Mouse (Mus musculus) heart, postnatal 4 days (tissue): ENCODE data around the gene Tpi1. TPM values are rescaled to one million over a fixed set of nuclear protein-coding genes. Genes with fewer than 3 reads are reported as not detected.
A peak's percentile ranks its signal among the peaks of the same experiment; 100 is the strongest.
"Not testable (repeated sequence)": the region's sequence is repeated elsewhere in the genome, so short reads cannot be mapped to it uniquely, and the experiment has no call there.

Experiments used
- DNase-seq: peaks from one replicate; pipeline ENCODE4 v3.0.0; 2021
- total RNA-seq, 2 experiments: library from RNA; stranded (reverse); gene quantifications; 2 replicates each; pipeline ENCODE4 v1.2.3; 2021

The Tpi1 gene
- total RNA-seq = 100 to 1,000 TPM; 977 to 982 TPM

DNA sequence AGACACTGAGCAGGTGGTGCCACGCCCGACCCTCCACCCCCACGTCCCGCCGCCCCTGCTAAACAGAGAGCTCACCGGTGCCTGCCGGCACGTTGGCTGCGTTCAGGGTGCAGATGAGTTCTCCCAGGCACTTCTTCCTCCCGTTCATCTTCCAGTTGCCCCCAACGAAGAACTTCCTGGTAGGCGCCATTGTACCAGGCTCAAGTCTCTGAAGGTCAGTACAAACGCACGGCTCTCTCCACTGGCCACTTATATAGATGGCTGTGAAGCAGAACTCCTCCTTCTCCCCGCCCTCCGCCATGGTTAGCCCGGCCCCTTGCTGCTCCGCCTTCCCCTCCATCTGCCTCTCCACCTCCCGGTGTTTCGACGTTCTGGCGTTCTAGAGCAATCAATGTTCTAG is at the start of gene Tpi1:
Gene Tpi1, minus strand, starts transcription at position 364 of the 400 bp plus-strand sequence.
- peak; percentile 95 for DNase-seq

DNA sequence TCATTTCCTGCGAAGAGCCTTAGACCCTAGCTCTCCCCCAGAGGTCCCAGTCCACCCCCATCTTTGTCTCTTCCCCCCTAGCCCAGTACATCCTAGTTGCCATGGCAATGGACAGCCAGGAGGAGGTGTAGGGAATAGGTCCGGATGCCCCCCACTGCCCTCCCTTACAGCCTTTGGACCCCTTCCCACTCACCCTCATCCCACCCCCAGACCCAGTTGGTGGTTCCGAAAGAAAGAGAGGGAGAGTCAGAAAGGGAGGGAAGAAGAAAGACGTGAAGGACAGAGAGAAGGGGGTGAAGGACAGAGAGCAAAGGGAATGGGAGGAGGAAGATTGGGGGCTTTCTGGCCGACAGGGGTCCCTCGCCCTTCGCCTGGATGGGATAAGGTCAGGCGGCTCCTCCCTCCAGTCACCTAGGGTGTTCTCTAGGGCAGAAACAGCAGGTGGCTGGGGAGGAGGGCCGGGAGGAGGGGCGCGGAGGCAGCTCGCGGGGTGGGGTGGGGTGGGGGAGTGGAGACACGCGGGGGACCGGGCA is 49.1 kb upstream of the Tpi1 start:
- no peak for DNase-seq

DNA sequence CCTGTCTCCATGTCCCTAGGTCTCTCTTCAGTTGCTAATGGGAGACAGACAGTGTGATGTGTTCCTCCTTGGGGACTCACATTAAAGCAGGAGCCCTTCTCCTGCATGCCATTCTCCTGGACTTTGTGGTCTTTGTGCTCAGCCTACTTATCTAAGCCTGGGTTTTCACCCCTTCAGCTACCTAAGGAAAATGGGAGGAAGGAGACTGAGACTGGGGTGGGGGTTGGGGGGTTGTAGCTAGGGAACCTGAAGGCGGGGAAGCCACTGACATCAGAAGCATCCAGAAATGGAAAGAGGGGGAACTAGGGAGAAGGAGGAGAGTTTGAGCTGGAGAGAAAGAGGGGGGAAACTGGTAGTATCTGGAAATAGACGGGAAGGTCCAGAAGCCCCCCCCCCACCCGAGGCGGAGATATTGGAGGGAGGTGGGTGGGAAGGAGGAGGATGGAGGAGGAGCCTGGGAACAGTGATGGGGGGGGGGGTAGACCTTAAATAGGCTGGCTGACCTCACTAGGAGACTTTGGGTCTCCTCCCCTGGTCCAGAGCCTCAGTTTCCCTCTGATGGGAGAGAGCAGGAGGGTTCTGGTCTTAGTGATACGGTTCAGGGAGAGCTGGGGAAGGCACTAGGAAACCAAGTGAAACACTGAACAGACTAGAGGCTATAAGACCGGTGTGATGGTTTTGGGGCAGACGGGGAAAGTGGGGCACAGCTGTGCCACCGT is 48.5 kb upstream of the Tpi1 start:
- DNase-seq = no peak

DNA sequence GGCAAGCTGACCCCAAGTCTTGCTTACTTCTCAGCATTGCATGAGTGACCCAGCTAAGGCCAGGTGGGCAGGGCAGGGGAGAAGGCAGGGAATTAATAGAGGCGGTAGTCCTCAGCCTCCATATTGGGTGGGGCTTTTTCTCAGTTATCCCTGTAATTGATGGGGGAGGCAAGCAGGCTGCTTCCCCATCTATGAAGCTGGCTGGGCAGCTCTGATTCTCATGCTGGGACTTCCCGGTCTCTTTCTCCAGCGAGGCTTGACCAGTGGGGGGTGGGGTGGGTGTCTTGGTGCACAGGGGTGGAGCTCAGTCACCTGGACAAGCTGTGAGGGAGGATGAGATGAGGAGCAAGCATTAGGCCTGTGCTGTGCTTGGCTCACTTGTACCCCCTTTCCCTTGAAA is 47.7 kb upstream of the Tpi1 start:
- DNase-seq = no peak

DNA sequence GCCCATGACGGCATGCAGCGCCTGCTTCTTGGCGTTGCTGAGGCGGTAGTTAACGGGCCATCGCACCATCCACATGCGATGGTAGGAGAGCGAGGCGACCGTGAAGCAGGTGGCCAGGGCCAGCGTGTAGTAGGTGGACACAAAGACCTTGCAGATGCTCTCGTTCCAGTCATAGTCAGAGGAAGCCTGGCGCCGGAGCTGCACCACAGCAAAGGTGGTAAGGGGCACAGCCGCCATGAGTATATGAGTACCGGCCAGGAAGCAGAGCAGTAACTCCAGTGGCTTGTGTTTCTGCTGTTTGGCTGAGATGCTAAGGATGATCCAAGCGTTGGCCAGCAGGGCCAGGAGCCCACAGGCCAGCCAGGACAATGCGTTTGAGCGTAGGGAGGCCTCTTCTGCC is 47.2 kb upstream of the Tpi1 start:
- no peak for DNase-seq

DNA sequence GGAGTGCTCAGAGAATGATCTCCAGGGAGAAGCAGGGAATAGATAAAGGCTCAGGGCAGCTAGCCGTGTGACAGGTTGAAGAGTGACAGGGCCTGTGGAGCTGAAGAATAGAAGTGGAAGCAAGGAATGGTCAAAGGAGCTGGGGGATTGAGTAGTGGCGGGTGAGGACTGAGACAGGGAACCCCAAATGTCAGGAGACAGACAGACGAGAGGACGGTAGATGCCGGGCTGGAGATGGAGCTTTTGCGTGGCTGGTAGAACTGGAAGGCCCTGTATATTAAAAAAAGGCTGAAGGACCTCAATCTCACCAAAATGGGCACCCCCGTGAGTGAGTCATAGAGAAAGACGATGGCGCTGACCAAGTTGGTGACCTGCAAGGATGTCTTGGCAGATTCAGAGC is 46.4 kb upstream of the Tpi1 start:
- DNase-seq = no peak

DNA sequence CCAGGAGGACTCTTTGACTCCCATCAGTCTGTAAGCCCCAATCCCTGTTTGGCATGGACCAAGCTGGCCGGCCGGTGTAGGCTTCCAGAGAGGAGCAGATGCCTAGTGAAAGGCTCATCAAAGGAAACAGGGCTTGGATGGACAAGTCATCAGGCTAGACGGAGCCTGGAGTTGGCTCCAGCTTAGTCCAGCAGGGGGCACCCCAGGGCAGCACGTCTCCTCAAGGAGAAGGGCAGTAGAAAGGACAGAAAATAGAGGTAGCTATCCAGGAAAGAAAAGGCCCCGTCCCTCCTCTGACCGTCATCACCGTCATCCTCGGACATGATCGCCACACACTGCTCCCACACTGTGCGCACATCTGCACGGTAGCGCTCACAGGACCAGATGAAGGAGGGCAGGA is 45.6 kb upstream of the Tpi1 start:
- DNase-seq = peak; percentile 96

DNA sequence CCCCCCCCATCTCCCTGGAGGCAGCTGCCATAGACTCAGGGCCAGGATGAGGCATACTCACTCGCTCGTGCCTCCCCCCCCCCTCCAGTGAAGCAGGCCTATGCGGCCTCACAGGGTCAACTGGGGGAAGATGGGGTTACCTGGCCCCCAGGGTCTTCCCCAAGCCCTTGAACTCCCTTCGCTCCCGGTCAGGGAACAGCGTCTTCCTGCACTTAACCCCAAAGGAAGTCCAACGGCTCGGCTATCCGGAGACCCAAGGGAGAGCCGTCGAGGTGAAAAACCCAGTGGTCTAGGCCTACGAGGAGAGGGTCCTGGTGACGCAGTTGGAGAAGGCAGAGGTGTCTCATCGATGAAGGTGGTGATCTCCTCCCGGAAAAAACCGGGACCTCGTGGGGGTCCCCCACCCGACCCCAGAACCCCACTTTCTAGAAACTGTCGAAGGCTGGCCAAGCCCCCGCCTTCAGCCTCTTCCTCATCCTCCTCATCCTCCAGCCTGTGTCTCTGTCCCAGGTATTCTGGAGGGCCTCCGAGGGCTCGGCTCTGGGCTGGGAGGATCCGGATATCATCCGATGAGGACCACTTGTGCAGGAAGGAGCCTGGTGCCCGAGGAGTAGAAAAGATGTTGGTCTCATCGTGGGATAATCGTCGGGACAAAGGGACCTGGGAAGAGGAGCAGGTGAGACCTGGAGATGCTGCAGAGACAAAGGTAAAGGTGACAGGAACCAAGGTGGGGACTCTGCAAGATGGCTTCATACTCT is 44.6 kb upstream of the Tpi1 start:
- no peak for DNase-seq

DNA sequence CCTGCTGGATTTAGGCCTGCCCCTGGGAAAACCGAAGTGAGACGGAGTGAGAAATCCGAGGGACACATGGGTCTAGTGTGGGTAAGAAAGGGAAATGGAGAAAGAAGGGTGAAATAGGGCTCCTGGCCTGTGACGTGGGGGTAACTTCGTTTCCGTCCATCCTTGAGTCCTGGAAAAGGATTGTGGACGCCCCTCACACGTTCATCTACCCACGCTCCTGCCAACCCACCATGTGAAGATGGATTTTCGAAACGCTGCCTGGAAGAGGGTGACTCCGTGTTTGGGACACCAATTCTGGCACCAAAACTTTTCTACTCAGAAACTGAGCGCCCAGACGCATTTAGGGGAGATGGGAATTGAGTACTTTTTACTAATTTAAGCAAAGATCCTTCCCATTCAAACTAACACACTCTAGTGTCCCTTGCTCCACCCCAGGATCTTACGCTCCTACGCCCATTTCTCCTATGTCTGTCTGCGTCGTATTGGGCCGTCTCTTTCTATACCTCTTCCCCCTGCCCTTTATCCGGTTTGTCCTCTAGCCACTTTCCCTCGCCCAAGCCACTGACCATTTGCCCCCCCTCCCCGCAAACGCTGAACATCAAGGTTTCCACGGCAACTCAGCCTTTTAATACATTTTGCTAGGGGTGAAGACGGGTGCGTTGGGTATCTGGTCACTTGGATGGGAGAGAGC is 43.9 kb upstream of the Tpi1 start:
- no peak for DNase-seq

DNA sequence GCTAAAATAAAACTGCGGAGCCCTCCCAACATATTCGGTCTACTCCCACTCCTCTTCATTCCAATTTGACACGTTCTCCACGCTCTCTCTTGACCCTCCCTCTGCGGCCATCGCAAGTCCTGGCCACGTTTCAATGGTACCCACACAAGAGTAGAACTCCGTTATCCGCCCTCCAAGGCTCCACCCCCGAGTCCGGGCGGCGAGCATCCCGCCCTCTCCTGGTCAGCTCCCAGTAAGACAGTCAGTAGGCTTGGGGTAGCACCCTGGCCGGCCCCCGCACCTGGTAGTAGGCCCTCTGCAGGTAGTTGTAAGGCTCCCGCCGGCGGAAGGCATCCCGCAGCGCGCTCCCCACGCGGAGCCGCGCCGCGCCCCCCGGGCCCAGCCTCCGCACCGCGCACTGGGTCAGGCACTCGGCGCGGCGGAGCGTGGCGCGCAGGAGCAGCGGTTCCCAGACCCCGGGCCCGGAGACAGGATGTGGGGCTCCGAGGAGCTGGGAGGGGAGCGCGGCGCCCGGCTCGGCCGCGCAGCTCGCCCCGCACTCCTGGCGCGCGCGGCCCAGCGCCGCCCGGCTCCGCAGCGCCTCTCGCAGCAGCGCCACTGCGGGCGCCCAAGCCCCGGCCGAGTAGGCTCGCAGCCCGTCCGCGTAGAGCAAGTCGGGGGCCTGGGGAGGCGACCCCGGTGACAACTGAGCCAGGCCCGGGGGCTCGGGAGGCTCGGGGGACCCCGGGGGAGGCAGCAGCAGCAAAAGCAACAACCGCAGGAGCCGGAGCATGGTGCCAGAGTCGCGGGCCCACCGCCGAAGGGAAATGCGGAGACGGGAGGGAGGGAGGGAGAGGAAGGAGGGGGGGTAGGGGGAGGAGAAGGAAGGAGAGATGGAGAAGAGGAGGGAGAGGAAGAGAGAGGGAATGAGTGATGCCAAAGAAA is 43.1 kb upstream of the Tpi1 start, which contains the start of gene P3h3:
Gene P3h3, minus strand, starts transcription at position 837 of the 924 bp plus-strand sequence.
- DNase-seq = peak; percentile 86

DNA sequence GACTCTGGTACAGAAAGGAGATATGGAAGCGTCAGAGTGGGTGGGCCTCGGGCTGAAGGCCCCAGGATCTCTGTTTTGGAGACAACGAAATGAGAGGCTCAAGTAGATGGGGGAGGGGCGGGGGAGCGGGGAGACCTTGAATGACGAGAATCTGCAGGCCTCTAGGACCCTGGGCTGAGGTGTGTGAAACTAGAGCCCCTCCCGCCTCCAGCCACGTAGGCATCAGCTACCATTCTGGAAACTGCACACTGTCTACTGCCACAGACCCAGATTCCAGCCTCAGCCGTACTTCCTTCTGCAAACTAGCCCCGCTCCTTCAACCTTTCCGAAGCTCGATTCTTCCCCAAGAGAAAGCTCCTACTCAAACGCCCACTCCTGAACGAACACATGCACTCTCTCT is 42.2 kb upstream of the Tpi1 start:
- DNase-seq = no peak

DNA sequence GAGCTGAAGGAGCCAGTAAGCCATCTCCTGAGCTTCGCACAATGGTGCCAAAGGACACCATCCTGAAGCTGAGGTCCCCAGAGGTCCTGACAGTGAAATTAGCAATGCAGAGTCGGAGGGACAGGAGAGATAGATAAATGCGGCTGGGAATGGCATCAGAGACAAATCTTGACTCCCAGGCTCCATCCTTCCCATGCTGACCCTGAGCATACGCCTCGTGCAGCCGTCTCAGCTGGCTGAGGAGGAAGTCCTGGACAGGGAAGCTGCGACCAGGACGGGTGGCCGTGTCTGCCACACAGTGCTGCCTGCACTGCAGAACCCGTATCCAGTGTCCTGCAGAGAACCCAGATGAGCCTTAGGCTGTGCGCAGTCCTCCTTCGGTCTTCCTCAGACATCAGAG is 40.6 kb upstream of the Tpi1 start:
- no peak for DNase-seq

DNA sequence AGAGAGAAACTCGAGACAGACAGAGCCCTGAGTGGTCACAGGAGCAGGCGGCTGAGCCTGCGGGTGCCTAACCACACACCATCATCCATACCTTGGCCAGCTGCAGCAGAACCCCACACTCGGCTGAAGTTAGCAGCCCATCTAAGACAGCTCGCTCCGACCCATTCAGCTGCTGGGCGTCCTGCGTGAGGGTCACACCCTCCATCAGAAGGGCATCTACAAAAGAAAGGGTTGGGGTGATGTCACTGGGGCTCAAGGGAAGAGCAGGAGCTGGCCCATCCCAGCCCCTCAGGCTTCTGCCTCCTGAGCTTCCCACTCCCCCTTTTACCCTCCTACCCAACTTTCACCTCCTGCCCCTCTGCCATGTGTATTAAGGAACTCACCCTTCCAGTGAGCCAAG is 36.4 kb upstream of the Tpi1 start:
- DNase-seq = no peak

DNA sequence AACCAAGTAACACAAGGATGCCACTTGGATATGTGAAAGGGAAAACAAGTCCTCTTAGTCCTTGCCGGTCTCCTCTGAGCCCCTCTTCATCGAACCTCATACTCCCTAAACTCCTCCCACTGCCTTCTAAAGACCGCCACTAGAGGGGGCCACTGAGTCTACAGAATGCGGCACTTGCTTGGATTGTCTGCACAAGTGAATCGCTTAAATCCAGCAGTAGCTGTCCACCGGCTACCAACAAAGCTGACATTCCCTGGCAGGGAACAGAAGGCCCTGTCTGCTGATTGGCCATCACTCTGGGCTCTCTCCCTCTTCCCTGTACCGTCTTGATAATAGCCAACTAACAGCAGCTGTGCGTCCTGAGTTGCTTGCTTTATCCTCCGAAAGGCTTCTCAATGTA is 33.2 kb upstream of the Tpi1 start:
- DNase-seq = peak; percentile 97

DNA sequence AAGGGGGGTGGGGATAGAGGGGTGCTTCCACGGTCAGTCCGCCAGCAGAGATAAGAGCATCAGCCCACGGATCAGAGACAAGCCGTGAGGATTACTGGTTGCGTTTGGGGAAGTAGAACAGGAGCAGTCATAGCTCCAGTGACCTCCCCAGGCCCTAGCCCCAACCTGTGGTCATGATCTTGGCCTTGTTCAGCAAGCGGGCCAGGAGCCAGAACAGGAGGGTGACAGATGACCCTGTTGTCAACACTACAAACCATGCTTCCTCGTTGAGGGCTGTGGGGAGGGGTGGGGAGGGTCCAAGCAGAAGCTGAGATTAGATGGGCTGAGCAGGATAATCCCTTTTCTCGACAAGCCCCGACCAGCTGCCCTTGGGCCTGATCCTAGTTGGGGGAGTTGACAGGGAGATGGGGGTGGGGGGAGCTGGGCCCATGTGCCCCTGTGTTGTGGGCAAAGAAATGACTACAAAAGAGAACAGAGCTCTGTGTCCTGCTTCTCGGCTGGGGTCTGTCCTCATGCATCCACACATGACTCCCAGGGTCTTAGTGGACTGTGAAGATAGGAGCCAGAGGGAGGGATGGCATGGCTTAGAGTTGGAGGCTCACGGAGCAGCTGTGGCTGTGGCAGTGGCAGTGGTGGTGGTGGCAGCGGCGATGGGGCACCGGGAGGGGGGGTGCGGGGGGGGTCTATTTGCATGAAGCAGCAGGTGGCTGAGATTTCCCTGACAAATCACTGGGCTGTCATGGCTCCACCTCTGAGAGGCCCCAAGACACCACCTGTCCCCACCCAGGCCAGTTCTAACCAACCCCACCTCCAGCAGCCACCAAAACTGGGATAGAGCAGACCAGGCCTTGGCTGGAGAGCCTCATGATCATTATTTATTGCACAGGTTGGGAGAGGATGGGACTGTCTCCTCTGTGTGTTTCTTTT is 26.4 kb upstream of the Tpi1 start, which contains the start of gene Gnb3:
Gene Gnb3, minus strand, starts transcription at position 35 of the 927 bp plus-strand sequence.
- peak; percentile 58 for DNase-seq

DNA sequence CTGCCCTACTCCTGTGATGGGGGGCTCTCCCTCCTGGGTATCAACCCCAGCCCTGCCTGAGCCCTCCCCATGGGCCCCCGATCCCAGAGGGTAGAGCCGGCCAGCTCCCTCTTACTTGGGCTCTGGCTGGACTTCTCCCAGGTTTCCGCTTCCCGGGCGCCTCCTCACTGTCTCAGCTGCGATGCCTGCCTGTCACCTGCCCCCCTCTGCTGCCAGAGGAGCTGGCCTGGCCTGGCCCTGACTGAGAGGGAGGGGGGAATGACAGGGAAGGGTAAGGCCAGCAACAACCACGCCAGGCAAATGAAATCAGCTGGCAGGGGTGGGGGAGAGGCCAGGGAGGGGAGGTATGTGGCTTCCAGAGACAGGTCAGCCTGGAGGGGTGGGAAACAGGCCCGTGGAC is 25.7 kb upstream of the Tpi1 start:
- DNase-seq = peak; percentile 53

DNA sequence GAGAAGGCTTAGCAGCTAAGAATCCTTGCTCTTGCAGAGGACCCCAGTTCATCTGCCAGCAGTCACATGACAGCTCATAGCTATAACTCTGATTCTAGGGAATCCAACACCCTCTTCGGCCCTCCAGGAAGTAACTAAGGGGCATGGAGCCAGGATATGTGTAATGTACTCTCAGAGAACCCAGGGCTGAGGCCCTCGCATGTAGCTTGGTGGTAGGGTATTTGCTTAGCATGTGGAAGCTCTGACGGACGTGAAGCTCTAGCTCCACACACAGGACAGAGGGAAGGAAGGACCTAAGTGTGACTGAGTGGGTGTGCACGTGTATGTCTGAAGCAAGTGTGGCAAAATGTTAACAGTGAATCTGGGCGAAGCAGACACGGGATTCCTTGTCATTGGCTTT is 22.3 kb upstream of the Tpi1 start:
- DNase-seq = no peak

DNA sequence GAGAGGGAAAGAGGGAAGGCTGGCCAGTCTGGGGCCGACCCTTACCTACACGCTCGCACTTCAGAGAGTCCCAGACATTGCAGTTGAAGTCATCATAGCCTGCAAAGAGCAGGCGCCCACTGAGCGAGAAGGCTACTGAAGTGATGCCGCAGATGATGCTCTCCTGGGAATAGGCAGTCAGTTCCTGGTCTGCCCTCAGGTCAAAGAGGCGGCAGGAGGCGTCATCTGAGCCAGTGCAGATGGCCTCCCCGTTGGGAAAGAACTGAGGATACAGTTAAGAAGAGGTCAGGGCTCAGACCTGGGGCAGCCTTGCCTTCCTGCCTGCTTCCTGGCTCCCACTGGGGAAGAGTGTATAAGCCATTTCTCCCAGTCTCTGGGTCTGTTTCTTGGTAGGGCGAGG is 21.4 kb upstream of the Tpi1 start:
- no peak for DNase-seq

DNA sequence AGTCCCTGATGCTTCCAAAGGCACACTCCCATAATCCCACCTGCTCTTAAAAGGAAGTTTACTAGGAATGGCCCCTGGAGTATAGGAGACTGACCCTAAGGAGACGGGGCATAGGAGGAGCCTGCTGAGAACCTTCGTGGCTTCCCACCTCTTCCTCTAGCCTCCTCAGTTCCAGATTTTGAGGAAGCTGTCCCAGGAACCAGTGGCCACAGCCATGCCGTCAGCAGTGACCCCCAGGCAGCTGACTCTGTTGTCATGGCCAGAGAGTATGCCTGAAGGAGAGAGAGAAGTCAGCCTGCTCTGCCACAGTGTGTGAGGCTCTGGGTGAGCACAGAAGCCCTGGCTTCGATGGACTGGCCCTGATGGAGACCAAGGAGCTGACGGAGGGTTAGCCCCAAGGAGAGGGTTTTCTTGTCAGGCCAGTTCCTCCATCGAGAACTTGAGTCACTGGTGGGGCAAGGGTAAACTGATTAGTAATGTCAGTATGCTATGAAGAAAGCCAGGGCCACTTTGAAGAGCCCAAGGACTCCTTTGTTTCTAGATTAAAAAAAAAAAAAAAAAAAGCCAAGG is 20.5 kb upstream of the Tpi1 start:
- no peak for DNase-seq

DNA sequence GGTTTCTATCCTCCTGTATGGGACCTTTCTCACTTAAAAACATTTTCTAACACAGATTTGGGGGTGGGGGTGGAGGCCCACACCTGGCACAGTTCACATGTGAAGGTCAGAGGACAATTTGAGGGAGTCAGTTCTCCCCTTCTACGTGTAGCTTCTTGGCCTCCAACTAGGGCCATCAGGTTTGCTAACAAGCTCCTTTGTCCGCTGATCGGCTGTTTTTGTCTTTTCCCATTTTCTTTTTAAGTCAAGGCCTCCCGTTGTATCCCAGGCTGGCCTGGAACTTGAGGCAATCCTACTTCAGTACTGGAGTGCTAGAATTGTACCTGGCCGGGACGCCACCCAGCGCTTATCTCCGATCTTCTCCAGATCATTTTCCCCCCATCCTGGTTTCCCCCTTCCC is 17.6 kb upstream of the Tpi1 start:
- no peak for DNase-seq

DNA sequence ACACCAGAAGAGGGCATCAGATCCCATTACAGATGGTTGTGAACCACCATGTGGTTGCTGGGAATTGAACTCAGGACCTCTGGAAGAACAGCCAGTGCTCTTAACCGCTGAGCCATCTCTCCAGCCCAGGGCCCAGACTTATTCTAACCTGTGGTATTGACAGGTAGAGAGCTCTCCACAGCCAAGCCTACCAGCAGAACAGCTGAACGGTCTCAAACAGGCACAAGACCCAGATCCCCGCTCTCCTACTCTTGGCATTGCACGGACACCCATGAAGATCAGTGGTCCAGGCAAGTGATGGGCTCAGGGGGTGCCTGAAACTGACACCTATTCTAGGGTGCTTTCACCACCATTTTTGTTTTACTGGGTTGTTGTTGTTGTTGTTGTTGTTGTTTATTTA is 17.1 kb upstream of the Tpi1 start:
- DNase-seq = not testable (repeated sequence)
